Mouse (Mus musculus) lung, postnatal 0 days (tissue): Measurements from ENCODE around the gene Ehmt2.

ENCODE experiments used
- CTCF ChIP-seq: IDR thresholded peaks from 2 replicates; pipeline ENCODE4 v1.5.1; 2016; ENCODE audit warnings: antibody characterized with exemption, mild to moderate bottlenecking
- EP300 ChIP-seq: IDR thresholded peaks from 2 replicates; pipeline ENCODE4 v1.6.1; 2016; ENCODE audit warnings: antibody characterized with exemption, mild to moderate bottlenecking, control low read depth

DNA sequence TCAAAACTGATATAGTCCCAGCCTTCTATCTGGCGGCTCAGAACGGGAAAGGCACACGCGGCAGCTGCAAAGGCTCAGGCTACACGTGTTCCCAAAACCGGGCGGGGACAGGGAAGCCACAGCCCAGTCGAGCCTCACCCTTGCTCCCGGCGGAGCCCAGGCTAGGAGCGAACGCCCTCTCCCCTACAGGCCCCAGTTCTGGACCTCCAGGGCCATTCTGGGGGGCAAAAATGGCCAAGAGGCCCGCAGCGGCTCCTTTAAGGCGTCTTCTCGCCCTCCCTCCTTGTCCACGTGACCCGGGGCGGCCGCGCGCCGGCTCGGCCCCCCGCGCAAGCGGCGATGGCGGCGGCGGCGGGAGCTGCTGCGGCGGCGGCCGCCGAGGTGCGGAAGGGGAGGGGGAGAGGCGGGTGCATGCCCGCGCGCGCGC, at the start of gene Ehmt2, which contains the start of gene C2:
- no peak for TF ChIP-seq CTCF
- no peak for TF ChIP-seq EP300
